Mouse (Mus musculus): Measurements from ENCODE around the gene Shank3.
A peak's percentile ranks its signal among the peaks of the same experiment; 100 is the strongest.

Gene Shank3

GRCm38 (mm10) chr15:89557996-89558390, 58.6 kb downstream of the Shank3 start:
- no peak for DNase-seq

GRCm38 (mm10) chr15:89559202-89559731, 59.8 kb downstream of the Shank3 start:
- no peak for DNase-seq

- DNase-seq, result no peak
Measured at GRCm38 (mm10) chr15:89568114-89568513, 68.7 kb downstream of the Shank3 start, which contains the start of gene Acr. Acr (plus strand) TSS chr15:89568326.

- DNase-seq, result no peak
Measured at GRCm38 (mm10) chr15:89572147-89572546, 72.7 kb downstream of the Shank3 start.

- DNase-seq, result no peak
Measured at GRCm38 (mm10) chr15:89582494-89582893, 83.1 kb downstream of the Shank3 start.

GRCm38 (mm10) chr15:89585101-89585500, 85.7 kb downstream of the Shank3 start:
- DNase-seq, result no peak

GRCm38 (mm10) chr15:89585631-89586030, 86.2 kb downstream of the Shank3 start:
- no peak for DNase-seq

GRCm38 (mm10) chr15:89589146-89589545, 89.7 kb downstream of the Shank3 start:
- no peak for DNase-seq

- DNase-seq, result no peak
Measured at GRCm38 (mm10) chr15:89591317-89591716, 91.9 kb downstream of the Shank3 start.

GRCm38 (mm10) chr15:89591723-89592455, 92.5 kb downstream of the Shank3 start, which contains the start of gene Rabl2:
Rabl2 (minus strand) TSS chr15:89591923.
- peak; percentile 60 to 74 for DNase-seq

GRCm38 (mm10) chr15:89592548-89592947, 93.1 kb downstream of the Shank3 start:
- no peak for DNase-seq

- no peak for DNase-seq
Measured at GRCm38 (mm10) chr15:89605822-89606570, 106.6 kb downstream of the Shank3 start.

GRCm38 (mm10) chr15:89607480-89607879, 108.1 kb downstream of the Shank3 start:
- no peak for DNase-seq

- DNase-seq, result no peak
Measured at GRCm38 (mm10) chr15:89607888-89608287, 108.5 kb downstream of the Shank3 start.
